13 mouse cellular contexts compared by ENCODE assay signal in the genomic region with DNA sequence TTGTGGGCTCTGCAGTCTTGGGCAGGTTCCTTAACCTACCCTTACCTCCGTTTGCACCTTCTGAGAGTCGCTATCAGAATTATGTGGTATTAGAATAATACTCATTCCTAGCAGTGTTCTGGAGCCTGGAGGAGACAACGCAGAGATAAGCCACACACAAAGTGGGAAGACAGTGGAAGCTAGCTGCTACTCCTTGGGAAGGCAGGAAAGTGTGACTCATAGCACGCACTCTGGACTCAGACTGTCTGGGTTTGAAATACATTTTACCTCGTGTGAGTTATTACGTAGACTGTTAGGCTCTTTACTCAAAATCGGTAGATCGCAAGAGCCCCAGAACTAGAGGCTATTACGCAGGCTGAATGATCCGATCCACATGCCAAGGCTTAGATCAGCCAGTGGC.
A peak's percentile ranks its signal among the peaks of the same experiment; 100 is the strongest.
DNase-seq lines count a peak whose midpoint lies in the region; ATAC-seq lines count a peak whose summit lies in the region.
"Had no signal": no experiment of that assay in that cellular context is flagged by ENCODE, and none has a peak within 500 bp of the region (broad histone marks: within the 10 kb centered on the region; RNA-seq: fewer than 3 reads in every experiment).

No protein-coding gene starts in this region.

- H3K9ac ChIP-seq in heart, embryonic 16.5 days (ENCODE audit: low read length) = no peak overlapping the region
- no peak overlapping the region for H3K9ac ChIP-seq in neural tube, embryonic 15.5 days (replicated peaks)
- no peak overlapping the region for H3K9ac ChIP-seq in embryonic facial prominence, embryonic 14.5 days (ENCODE audit: low read depth, low read length)
- H3K9ac ChIP-seq: liver, embryonic 15.5 days; midbrain, embryonic 13.5 days; neural tube, embryonic 12.5 days had no signal

- no peak for DNase-seq in heart, adult 8-10 months (ENCODE audit: low spot score)
- DNase-seq in neural tube, embryonic 10.5 days (ENCODE audit: extremely low spot score, low spot score) = no peak
- peak; percentile 33 for DNase-seq in embryonic facial prominence, embryonic 14.5 days (ENCODE audit: low spot score)
- DNase-seq in telencephalon, adult 2 months (ENCODE audit: low read depth, low spot score) = peak; percentile 12
- DNase-seq: cerebellum, adult 11-12 months; lung, postnatal 36 days had no signal

- H3K27ac ChIP-seq in heart, embryonic 16.5 days (ENCODE audit: low read length) = no peak overlapping the region
- H3K27ac ChIP-seq in neural tube, embryonic 15.5 days (replicated peaks) = no peak overlapping the region
- H3K27ac ChIP-seq in embryonic facial prominence, embryonic 14.5 days (replicated peaks; ENCODE audit: low read depth, low read length) = no peak overlapping the region
- H3K27ac ChIP-seq: liver, embryonic 15.5 days; midbrain, embryonic 13.5 days; neural tube, embryonic 12.5 days had no signal

- H3K4me1 ChIP-seq in heart, embryonic 16.5 days (ENCODE audit: control insufficient read depth, insufficient read depth, low read length) = peaks cover 18% of the 10 kb centered on the region
- peaks cover 4% of the 10 kb centered on the region; the same call in 1 of the 2 replicates for H3K4me1 ChIP-seq in neural tube, embryonic 15.5 days
- H3K4me1 ChIP-seq in embryonic facial prominence, embryonic 14.5 days (ENCODE audit: control insufficient read depth, insufficient read depth, low read length) = peaks cover 13% of the 10 kb centered on the region

- ATAC-seq in heart, embryonic 16.5 days (replicated peaks; ENCODE audit: extremely low read depth, insufficient read depth, low FRiP score) = no peak
- no peak for ATAC-seq in neural tube, embryonic 15.5 days (ENCODE audit: low FRiP score)
- ATAC-seq in embryonic facial prominence, embryonic 14.5 days (ENCODE audit: low read depth) = peak; percentile 22; the same call in 1 of the 2 replicates
- ATAC-seq in erythroblast, adult 5-6 weeks (replicated peaks; ENCODE audit: low FRiP score, poor library complexity, severe bottlenecking) = no peak
- ATAC-seq: inflammation-experienced regulatory T-cells, adult 6 months; midbrain, embryonic 13.5 days had no signal

- no peaks in the 10 kb centered on the region for H3K9me3 ChIP-seq in heart, embryonic 16.5 days (replicated peaks; ENCODE audit: control insufficient read depth, low read length)
- no peaks in the 10 kb centered on the region for H3K9me3 ChIP-seq in neural tube, embryonic 15.5 days (replicated peaks)
- no peaks in the 10 kb centered on the region for H3K9me3 ChIP-seq in embryonic facial prominence, embryonic 14.5 days (ENCODE audit: control insufficient read depth, low read length)
- H3K9me3 ChIP-seq: liver, embryonic 15.5 days; midbrain, embryonic 13.5 days; neural tube, embryonic 12.5 days had no signal

- no peaks in the 10 kb centered on the region for H3K27me3 ChIP-seq in heart, embryonic 16.5 days (ENCODE audit: control insufficient read depth, insufficient read depth, low read length)
- H3K27me3 ChIP-seq in neural tube, embryonic 15.5 days (replicated peaks) = no peaks in the 10 kb centered on the region
- H3K27me3 ChIP-seq in embryonic facial prominence, embryonic 14.5 days (replicated peaks; ENCODE audit: control insufficient read depth, insufficient read depth, low read length) = no peaks in the 10 kb centered on the region
- H3K27me3 ChIP-seq: midbrain, embryonic 13.5 days; neural tube, embryonic 12.5 days had no signal

- 40% methylated on average over 10 of the region's 10 CpGs for WGBS in heart, embryonic 16.5 days
- WGBS in neural tube, embryonic 15.5 days = 78% methylated on average over 10 of the region's 10 CpGs
- WGBS in embryonic facial prominence, embryonic 14.5 days = 67% methylated on average over 10 of the region's 10 CpGs

- H3K4me2 ChIP-seq in heart, embryonic 16.5 days (ENCODE audit: low read depth, low read length) = peak overlapping the region; percentile 42
- peak overlapping the region; percentile 20; the same call in 1 of the 2 replicates for H3K4me2 ChIP-seq in neural tube, embryonic 15.5 days
- H3K4me2 ChIP-seq in embryonic facial prominence, embryonic 14.5 days (ENCODE audit: low read depth, low read length) = peak overlapping the region; percentile 40
- H3K4me2 ChIP-seq: liver, embryonic 15.5 days; midbrain, embryonic 13.5 days; neural tube, embryonic 12.5 days had no signal

- H3K36me3 ChIP-seq in heart, embryonic 16.5 days (ENCODE audit: control insufficient read depth, insufficient read depth) = no peaks in the 10 kb centered on the region
- no peaks in the 10 kb centered on the region for H3K36me3 ChIP-seq in neural tube, embryonic 15.5 days
- H3K36me3 ChIP-seq in embryonic facial prominence, embryonic 14.5 days (ENCODE audit: control insufficient read depth, insufficient read depth, low read length) = no peaks in the 10 kb centered on the region
- H3K36me3 ChIP-seq: liver, embryonic 15.5 days; midbrain, embryonic 13.5 days; neural tube, embryonic 12.5 days had no signal

- peak overlapping the region; percentile 12; the same call in 1 of the 2 replicates for H3K4me3 ChIP-seq in heart, embryonic 16.5 days (ENCODE audit: low read length)
- no peak overlapping the region for H3K4me3 ChIP-seq in neural tube, embryonic 15.5 days (replicated peaks)
- no peak overlapping the region for H3K4me3 ChIP-seq in embryonic facial prominence, embryonic 14.5 days (ENCODE audit: low read depth, low read length)
- H3K4me3 ChIP-seq: liver, embryonic 15.5 days; midbrain, embryonic 13.5 days; neural tube, embryonic 12.5 days had no signal

Comparison
In these comparisons a context has a peak if more than half of its experiments do, and no peak if none do; other contexts are left out.
1. DNase-seq: peak in embryonic facial prominence, embryonic 14.5 days (single experiment) and telencephalon, adult 2 months (single experiment); none in heart, adult 8-10 months (single experiment) and neural tube, embryonic 10.5 days (single experiment).
2. Peak in every context shown above with its lines, with median percentiles within 50 percentile points of each other: H3K4me2 ChIP-seq.